30 mouse cellular contexts compared by ENCODE assay signal in the genomic region with DNA sequence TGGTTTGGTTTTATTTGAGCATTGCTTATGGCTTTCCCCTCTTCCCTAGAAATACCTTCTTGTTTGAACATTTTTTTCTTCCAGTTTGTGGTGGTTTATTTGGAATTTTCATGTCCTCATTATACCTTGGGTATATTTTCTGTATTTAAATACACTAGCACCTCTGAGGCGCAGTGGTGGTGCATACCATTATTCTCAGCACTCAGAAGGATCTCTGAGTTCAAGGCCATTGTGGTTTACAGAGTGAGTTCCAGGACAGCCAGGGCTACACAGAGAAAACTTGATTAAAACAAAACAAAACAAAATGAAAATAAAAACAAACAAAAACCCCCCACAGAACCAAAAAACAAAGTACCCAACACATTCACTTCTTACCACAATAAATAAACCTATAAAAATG. TPM values are rescaled to one million over a fixed set of nuclear protein-coding genes. Genes with fewer than 3 reads are reported as not detected.
DNase-seq lines count a peak whose midpoint lies in the region; ATAC-seq and TF ChIP-seq lines count a peak whose summit lies in the region.
"Had no signal": no experiment of that assay in that cellular context is flagged by ENCODE, and none has a peak within 500 bp of the region (broad histone marks: within the 10 kb centered on the region; RNA-seq: fewer than 3 reads in every experiment).

No protein-coding gene starts in this region.

- no peak for ATAC-seq in erythroblast, adult 5-6 weeks (replicated peaks; ENCODE audit: low FRiP score, poor library complexity, severe bottlenecking)
- ATAC-seq in liver, embryonic 13.5 days (ENCODE audit: low read depth): no peak
- ATAC-seq in liver, postnatal 0 days: no peak
- ATAC-seq: forebrain, embryonic 14.5 days; hindbrain, embryonic 16.5 days; Patski had no signal

- WGBS in liver, adult 2 months: 29% methylated on average over 1 of the region's 1 CpGs
- 83% methylated on average over 1 of the region's 1 CpGs for WGBS in liver, embryonic 13.5 days (ENCODE audit: insufficient replicate concordance)
- WGBS in liver, postnatal 0 days (ENCODE audit: insufficient replicate concordance): 78% methylated on average over 1 of the region's 1 CpGs

- no peaks in the 10 kb centered on the region for H3K36me3 ChIP-seq in erythroblast, embryonic 14.5 days (ENCODE audit: control insufficient read depth)
- H3K36me3 ChIP-seq in liver, adult 2 months (ENCODE audit: control insufficient read depth, insufficient read depth, low read length): no peaks in the 10 kb centered on the region
- H3K36me3 ChIP-seq in liver, embryonic 13.5 days: no peaks in the 10 kb centered on the region
- no peaks in the 10 kb centered on the region for H3K36me3 ChIP-seq in liver, postnatal 0 days (replicated peaks; ENCODE audit: insufficient read depth, low read length)
- H3K36me3 ChIP-seq: embryonic facial prominence, embryonic 12.5 days; embryonic facial prominence, embryonic 15.5 days; forebrain, embryonic 10.5 days; G1E; heart, embryonic 12.5 days; heart, embryonic 15.5 days; hindbrain, embryonic 10.5 days; hindbrain, embryonic 13.5 days had no signal

- TF ChIP-seq EP300 in liver, postnatal 0 days (IDR thresholded peaks at IDR 0.05; ENCODE audit: low read depth): no peak

- no peak for TF ChIP-seq POLR2A in liver, adult 2 months (IDR thresholded peaks at IDR 0.05; ENCODE audit: extremely low read depth, insufficient read depth, low read length)

- DNase-seq in liver, adult 2 months (ENCODE audit: extremely low read depth, low read depth, low spot score): peak; percentile 57
- DNase-seq in liver: no peak
- DNase-seq in liver, embryonic 13.5 days: no peak
- DNase-seq in liver, postnatal 0 days: no peak
- DNase-seq in lung, postnatal 14 days: no peak
- DNase-seq in urinary bladder, postnatal 36 days (ENCODE audit: low spot score in 2 of 2): no peak
- DNase-seq: adrenal gland, postnatal 10 days; adrenal gland, postnatal 36 days; B cell, adult 2 months; cerebellum, adult 18-20 months; cerebellum, adult 9-10 months; cerebellum, postnatal 14 days; gastrocnemius, postnatal 25 days; heart, adult 18-20 months; heart, postnatal 10 days; heart, postnatal 36 days had no signal

- no peaks in the 10 kb centered on the region for H3K9me3 ChIP-seq in erythroblast, embryonic 14.5 days (ENCODE audit: control insufficient read depth, low read length)
- no peaks in the 10 kb centered on the region for H3K9me3 ChIP-seq in liver, embryonic 13.5 days (replicated peaks)
- H3K9me3 ChIP-seq in liver, postnatal 0 days (ENCODE audit: low read length): no peaks in the 10 kb centered on the region
- H3K9me3 ChIP-seq: embryonic facial prominence, embryonic 12.5 days; embryonic facial prominence, embryonic 15.5 days; forebrain, embryonic 10.5 days; G1E; heart, embryonic 12.5 days; heart, embryonic 15.5 days; hindbrain, embryonic 10.5 days; hindbrain, embryonic 13.5 days had no signal

- H3K27me3 ChIP-seq in erythroblast, embryonic 14.5 days (ENCODE audit: control insufficient read depth): no peaks in the 10 kb centered on the region
- H3K27me3 ChIP-seq in liver, adult 2 months (ENCODE audit: control insufficient read depth, insufficient read depth, low read length): no peaks in the 10 kb centered on the region
- no peaks in the 10 kb centered on the region for H3K27me3 ChIP-seq in liver, embryonic 13.5 days
- H3K27me3 ChIP-seq in liver, postnatal 0 days (ENCODE audit: insufficient read depth, low read length): no peaks in the 10 kb centered on the region
- H3K27me3 ChIP-seq: CH12.LX; embryonic facial prominence, embryonic 12.5 days; embryonic facial prominence, embryonic 15.5 days; heart, embryonic 12.5 days; heart, embryonic 15.5 days; hindbrain, embryonic 13.5 days; Patski had no signal

- peaks cover 7% of the 10 kb centered on the region; the same call in 1 of the 2 replicates for H3K79me2 ChIP-seq in liver, adult 2 months (ENCODE audit: control insufficient read depth, insufficient read depth, low read length)

- H3K4me1 ChIP-seq in erythroblast, embryonic 14.5 days (ENCODE audit: control insufficient read depth): peaks cover 34% of the 10 kb centered on the region
- H3K4me1 ChIP-seq in liver, adult 2 months (ENCODE audit: control insufficient read depth, insufficient read depth, low read length): peaks cover 14% of the 10 kb centered on the region
- H3K4me1 ChIP-seq in liver, embryonic 13.5 days (replicated peaks): peaks cover 29% of the 10 kb centered on the region
- peaks cover 6% of the 10 kb centered on the region for H3K4me1 ChIP-seq in liver, postnatal 0 days (ENCODE audit: insufficient read depth)

- peak overlapping the region; percentile 100 for H3K4me3 ChIP-seq in erythroblast, embryonic 14.5 days (replicated peaks)
- peak overlapping the region; percentile 68; the same call in 1 of the 2 replicates for H3K4me3 ChIP-seq in liver, adult 2 months (ENCODE audit: insufficient read depth, low read depth, low read length)
- H3K4me3 ChIP-seq in liver, embryonic 13.5 days (replicated peaks): no peak overlapping the region
- H3K4me3 ChIP-seq in liver, postnatal 0 days (ENCODE audit: low read depth, low read length): no peak overlapping the region

- no peak overlapping the region for H3K9ac ChIP-seq in liver, adult 2 months (ENCODE audit: low read depth, low read length)
- H3K9ac ChIP-seq in liver, embryonic 13.5 days: no peak overlapping the region
- H3K9ac ChIP-seq in liver, postnatal 0 days (replicated peaks): no peak overlapping the region
- H3K9ac ChIP-seq: embryonic facial prominence, embryonic 12.5 days; embryonic facial prominence, embryonic 15.5 days; heart, embryonic 12.5 days; heart, embryonic 15.5 days; hindbrain, embryonic 13.5 days had no signal

- H3K27ac ChIP-seq in liver, adult 2 months (replicated peaks; ENCODE audit: insufficient read depth, low read depth, low read length): no peak overlapping the region
- no peak overlapping the region for H3K27ac ChIP-seq in liver, embryonic 13.5 days
- H3K27ac ChIP-seq in liver, postnatal 0 days (ENCODE audit: low read depth): no peak overlapping the region
- H3K27ac ChIP-seq: embryonic facial prominence, embryonic 12.5 days; embryonic facial prominence, embryonic 15.5 days; forebrain, embryonic 10.5 days; heart, embryonic 15.5 days; hindbrain, embryonic 10.5 days; hindbrain, embryonic 13.5 days had no signal

- no peak for TF ChIP-seq CTCF in liver, adult 2 months (IDR thresholded peaks at IDR 0.05; ENCODE audit: low read depth, low read length)
- no peak for TF ChIP-seq CTCF in liver, postnatal 0 days (IDR thresholded peaks at IDR 0.05; ENCODE audit: low read depth)

- peak overlapping the region; percentile 17; the same call in 1 of the 2 replicates for H3K4me2 ChIP-seq in liver, embryonic 13.5 days
- peak overlapping the region; percentile 41 for H3K4me2 ChIP-seq in liver, postnatal 0 days (ENCODE audit: low read depth, low read length)

RNA-seq across cellular contexts. Expression of a gene that starts 2.4 kb away (rescaled TPM):
- polyA plus RNA-seq in erythroblast, embryonic 14.5 days (2012): 1.3 TPM in 2 replicates
- total RNA-seq in erythroblast, adult 5-6 weeks (2015; ENCODE audit: low replicate concordance): 27.5 and 29.9 TPM in 2 replicates
- total RNA-seq in erythroblast, adult 5-6 weeks (2017; ENCODE audit: low replicate concordance): 46.0 and 59.7 TPM in 2 replicates
- 41.1 and 42.4 TPM in 2 replicates for total RNA-seq in liver, adult 2 months (2014; rRNA removed)
- polyA plus RNA-seq in liver, adult 2 months (2012; rRNA removed): 8.1 and 9.8 TPM in 2 replicates
- 5.5 and 5.6 TPM in 2 replicates for polyA plus RNA-seq in liver, embryonic 13.5 days (2015; fragmentation: Nextera tagmentation; extraction: Ambion mirVana)
- 10.0 and 11.6 TPM in 2 replicates for polyA plus RNA-seq in liver, postnatal 0 days (2015; fragmentation: Nextera tagmentation; extraction: Ambion mirVana)

Comparison
In these comparisons a context has a peak if more than half of its experiments do, and no peak if none do; other contexts are left out.
1. H3K4me3 ChIP-seq: peak in erythroblast, embryonic 14.5 days (single experiment) and liver, adult 2 months (single experiment); none in liver, embryonic 13.5 days (single experiment) and liver, postnatal 0 days (single experiment).